Mouse (Mus musculus) heart, postnatal 25 days (tissue): Measurements from ENCODE around the gene Ccdc194. TPM values are rescaled to one million over a fixed set of nuclear protein-coding genes. Genes with fewer than 3 reads are reported as not detected.
"Not testable (repeated sequence)": the region's sequence is repeated elsewhere in the genome, so short reads cannot be mapped to it uniquely, and the experiment has no call there.

Experiments used
- DNase-seq: peaks from one replicate; pipeline ENCODE4 v3.0.0; 2022; ENCODE audit warnings: low spot score
- intact Hi-C: fragments of 180-260 bp; cut with DNase I; formaldehyde crosslinking; loops from one replicate; pipeline ENCODE4 v1.15.1; 2025
- total RNA-seq, 2 experiments: library from RNA; stranded (reverse); gene quantifications; 2 replicates each; pipeline ENCODE4 v1.2.3; 2021

The Ccdc194 gene
- total RNA-seq, 2 experiments from 2014 or later, result 0.14 TPM; not detected in 1

DNA sequence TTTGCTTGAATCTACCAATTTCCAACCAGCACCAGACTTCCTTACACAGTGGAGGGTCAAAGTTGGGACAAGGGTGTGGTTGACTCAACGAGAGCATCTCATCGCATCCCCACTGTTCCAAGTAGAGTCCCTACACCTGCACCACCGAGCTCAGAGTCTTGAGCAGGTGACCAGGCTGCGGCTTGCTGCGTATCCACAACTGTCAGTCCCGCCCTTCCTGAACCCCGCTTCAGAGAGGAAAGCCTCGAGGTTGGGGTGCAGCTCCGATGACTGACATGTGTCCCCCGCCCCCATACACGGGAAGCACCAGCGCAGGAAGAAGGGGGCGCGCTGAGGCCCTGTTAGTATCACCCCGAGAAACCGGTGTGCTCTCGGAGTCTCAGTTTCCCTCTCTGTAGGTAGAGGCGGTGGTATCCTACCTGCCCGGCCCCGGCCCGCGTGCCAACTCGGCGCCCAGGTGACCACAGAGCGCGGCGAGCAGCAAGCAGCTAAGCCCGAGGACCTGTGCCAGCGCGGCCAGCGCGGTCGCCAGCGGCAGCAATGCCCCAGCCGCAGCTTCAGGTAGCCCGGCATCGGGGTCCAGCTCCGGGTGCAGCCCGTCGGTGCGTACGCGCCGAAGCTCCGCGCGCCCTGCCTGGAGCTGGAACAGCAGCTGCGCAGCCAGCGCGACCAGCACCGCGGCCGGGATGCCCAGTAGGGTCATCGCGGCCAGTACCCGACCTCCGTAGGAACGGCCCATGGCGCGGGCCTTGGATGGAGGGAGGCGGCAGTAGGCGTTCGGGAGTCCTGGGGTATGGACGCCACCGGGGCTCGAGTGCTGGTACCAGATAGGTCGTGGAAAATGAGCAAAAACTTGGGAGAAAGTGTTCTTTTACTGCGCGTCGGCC, 32.8 kb upstream of the Ccdc194 start, which contains the start of gene Tmem221:
Gene Tmem221 (minus strand): TSS at position 801 of the 887 bp plus-strand sequence.
- intact Hi-C loops, result no loop called here
- DNase-seq, result no peak

DNA sequence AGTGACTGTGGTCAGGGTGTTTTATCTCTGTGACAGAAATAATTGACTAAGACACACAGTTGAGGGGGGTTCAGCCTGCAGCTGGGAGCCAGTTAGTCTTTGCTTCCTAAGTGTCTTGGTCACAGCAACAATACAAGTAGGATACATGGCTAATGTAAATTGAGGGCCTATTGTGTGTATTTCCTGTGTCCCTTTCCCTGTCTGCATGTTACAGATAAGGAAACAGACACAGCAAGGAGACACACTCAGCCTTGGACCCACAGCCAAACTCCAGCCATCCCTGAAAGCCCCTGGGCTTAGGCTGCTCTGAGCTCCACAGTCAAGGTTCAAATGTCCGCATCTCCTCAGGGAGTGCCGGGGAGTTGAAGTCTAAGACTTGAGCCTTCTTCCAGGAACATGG, 29.1 kb upstream of the Ccdc194 start:
- intact Hi-C loops, result no loop called here
- no peak for DNase-seq

DNA sequence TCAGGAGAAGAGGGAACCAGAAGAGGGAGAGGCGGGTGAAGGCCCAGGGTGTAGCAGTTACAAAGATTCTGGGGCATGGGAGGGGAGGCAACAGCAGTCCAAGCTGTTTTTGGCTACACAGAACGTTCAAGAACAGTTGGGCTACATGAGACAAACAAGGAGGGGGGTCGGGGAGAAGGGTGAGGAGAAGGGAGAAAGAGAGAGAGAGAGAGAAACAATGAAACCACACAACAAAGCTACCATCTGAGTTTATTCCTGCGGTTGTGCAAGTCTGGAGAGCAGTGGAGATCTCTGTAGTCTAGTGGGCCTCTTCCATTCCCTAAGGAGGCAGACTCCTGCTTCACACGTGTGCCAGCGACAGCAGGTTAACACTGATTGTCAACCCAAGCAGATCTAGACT, 28.5 kb upstream of the Ccdc194 start:
- intact Hi-C loops, result no loop called here
- no peak for DNase-seq

DNA sequence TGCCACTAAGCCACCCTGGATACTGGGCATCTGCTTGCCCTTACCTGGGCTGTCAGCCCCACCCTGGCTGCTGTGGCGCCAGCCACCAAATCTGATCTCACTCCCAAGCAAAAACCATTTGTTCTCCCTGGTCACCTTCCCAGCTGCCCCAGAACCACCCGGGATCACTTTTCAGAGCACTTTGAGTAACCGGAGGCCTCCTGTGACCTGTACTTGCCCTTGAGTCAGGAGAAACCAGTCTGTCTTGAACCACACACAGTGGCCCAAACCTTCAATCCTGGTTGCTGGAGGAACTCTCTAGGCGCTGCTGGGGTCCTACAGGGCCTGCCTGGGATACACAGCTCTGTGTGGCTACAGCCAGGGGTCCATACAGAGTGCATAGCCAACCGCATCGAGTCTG, 27.3 kb upstream of the Ccdc194 start:
- intact Hi-C loops, result no loop called here
- DNase-seq, result no peak

DNA sequence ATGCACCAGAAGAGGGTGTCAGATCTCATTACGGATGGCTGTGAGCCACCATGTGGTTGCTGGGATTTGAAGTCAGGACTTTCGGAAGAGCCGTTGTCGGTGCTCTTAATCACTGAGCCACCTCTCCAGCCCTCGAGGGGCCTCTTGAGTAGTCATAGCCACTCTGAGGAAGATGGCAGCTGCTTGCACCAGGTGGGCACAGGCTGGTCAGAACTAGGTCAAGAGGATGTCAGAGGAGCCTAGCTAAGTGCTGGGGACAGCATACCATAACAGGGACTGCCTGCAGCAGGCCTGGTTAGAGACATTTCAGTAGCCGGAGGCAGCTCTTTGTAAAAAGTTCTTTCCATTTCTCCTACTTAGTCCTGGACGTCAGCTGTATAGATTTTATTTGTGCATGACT, 25.2 kb upstream of the Ccdc194 start:
- intact Hi-C loops, result no loop called here
- no peak for DNase-seq

DNA sequence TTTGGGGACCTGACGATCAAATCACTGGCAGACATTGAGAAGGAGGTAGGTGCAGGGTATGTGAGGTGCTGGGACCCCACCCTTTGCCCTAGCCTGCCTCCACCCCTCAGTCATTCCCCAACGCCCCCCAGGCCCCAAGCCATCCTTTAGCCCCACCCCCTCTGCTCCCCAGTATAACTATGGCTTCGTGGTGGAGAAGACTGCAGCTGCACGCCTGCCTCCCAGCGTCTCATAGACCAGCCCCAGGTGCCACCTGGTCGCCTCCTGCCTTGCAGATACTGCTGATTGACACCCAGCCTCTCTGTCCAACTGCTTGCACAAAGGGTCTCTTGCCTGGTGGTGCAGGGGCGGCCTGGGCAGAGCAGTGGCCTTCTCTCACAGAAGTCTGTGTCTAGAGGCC, 22.1 kb upstream of the Ccdc194 start:
- intact Hi-C loops, result no loop called here
- DNase-seq, result no peak

DNA sequence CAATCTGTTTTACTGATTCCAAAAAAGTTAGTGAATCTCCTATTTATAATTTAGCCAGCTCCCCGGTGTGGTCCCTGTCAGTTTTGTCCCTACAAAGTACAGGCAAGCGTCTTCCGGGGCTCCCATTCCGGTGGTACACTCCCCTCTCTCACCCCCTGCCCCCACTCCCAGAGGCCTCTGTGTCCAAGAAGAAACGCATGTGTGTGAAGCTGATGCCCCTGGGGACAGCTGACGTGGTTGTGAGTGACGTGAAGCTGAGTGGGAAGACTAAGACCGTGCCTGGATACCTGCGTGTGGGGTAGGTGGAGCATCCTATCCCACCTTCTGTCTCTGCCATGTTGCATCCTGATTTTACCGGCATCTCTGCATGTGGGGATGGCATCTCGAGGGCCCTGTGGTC, 19.5 kb upstream of the Ccdc194 start:
- intact Hi-C loops, result no loop called here
- DNase-seq, result no peak

DNA sequence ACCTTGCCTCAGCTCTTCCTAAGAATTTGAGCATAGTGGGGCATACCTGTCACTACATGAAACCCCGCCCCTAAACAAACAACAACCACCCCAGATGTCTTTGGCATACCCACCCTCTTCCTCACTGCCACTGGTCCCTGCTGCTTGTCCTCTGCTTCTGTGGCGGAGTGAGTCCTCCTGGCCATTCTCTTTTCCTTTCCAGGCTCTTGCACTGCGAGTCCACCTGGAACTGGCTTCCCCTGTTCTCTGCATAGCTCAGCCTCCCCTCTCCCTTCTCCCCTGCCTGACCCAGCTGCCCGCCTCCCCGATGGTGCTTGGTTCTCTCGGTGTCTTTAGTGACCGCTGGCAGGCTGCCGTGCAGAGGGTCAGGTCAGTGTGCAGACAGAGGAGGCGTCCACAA, 18.2 kb upstream of the Ccdc194 start:
- DNase-seq, result no peak
- intact Hi-C loops, result no loop called here

DNA sequence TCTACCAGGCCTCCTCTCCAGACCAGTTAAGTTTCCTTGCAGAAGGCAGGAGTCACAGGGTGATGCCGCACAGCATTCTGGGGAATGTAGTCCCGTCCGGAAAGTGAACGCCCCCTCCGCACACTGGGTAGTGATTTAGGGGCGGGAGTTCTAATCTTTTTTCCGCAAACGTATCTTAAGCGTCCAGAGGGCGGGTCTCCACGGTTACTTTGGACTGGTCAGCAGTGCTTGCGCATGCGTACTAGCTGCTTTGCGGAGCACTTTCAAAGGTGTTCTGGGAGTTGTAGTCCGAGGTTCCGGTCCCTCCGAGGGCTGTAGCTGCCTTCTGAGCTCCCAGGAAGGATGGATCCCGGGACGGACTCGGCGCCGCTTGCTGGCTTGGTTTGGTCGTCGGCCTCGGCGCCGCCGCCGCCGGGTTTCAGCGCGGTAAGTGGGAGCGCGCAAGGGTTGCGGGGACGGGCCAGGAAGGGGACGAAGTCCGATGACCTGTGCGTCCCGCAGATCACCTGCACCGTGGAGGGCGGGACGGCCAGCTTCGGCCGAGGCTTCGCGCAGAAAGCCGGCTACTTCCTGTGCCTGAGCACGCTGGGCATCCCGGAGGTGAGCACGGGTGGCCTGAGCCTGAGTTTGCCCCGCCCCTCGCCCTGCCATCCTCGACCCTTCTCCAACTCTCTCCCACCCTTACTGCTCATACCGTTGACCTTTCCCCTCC, 17.3 kb upstream of the Ccdc194 start, which contains the start of gene Mvb12a:
Gene Mvb12a (plus strand): TSS at position 291 of the 712 bp plus-strand sequence.
- DNase-seq, result peak; percentile 96
- intact Hi-C loops, result no loop called here

DNA sequence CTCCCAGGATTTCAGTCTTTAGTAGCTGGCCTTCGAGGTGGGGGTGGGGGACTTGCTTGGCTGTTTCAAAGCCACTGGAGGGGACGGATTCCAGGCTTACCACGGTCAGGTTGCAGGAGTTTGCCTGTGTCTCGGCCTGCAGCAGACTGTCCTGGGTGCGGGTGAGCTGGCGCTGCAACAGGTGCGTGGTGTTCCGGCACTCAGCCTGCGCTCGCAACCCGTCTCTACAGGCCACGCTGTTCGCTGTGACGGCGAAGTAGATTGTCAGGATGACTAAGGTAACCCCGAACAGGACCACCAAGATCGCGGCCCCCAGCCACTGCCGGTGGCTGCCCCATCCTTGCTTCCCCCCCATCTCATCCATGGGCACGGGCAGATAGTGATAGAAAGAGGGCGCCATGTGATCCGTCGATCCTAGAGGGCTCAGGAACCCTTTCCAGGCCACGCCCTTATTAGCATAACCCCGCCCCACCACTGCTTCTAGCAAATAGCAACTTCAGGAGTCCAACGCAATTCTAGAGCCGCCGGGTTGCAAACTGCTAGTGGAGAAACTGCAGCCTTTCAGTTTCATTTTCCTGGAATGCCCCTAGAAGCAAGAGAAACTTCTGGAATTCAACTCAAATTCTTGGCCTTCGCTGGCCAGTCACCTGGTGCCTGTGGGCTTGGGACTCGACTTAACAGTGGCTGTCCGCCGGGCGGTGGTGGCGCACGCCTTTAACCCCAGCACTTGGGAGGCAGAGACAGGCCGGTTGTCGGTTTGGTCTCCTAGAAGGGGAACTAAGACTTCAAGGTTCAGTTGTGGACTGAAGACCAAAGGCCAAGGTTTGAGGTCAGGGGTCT, 11.7 kb upstream of the Ccdc194 start, which contains the start of gene Bst2:
Gene Bst2 (minus strand): TSS at position 429 of the 840 bp plus-strand sequence.
- intact Hi-C loops, result no loop called here
- DNase-seq, result peak; percentile 82

DNA sequence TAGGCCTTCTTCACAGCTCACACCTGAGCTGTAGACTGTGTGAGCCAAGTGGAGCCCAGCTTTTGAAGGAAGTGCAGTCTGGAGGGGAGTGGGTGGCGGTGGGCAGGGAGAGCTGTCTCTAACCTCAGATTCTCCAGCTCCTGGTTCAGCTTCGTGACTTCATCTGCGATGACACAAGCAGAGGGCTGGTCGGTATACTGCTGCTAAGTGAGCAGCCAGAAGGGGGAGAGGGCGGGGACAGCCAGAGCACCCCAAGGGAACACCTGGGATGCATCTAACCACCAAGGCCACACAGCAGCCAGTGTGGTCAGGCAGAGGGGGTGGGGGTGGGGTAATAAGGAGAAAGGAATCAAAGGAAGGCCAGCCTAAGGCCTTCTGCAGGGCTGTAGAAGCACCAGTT, 10.2 kb upstream of the Ccdc194 start:
- intact Hi-C loops, result no loop called here
- DNase-seq, result no peak

DNA sequence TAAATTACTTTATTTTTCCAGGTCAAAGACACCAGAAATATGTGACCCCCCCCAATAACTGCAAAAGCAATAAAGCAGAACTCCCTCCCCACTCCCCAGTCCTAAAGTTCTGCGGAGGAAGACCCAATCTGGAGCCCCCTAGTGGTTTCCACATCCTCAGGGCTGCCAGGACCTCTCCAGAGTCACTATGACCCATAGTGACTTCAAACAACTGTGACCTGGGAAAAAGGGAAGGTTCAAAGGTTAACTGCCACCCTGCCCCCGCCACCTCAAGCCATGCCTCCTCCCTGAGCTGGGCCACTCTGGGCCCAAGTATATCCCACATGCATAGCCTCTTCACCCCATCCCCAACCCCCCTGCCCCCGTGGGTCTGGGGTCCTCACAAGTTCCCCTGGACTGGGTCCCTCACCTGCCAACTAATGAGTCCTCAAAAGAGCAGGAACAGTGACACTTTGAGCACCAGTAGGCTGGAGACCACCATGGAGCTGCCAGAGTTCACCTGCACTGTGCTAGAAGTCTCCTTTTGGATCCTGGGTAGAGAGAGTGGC, 8.8 kb upstream of the Ccdc194 start:
- intact Hi-C loops, result no loop called here
- DNase-seq, result no peak

DNA sequence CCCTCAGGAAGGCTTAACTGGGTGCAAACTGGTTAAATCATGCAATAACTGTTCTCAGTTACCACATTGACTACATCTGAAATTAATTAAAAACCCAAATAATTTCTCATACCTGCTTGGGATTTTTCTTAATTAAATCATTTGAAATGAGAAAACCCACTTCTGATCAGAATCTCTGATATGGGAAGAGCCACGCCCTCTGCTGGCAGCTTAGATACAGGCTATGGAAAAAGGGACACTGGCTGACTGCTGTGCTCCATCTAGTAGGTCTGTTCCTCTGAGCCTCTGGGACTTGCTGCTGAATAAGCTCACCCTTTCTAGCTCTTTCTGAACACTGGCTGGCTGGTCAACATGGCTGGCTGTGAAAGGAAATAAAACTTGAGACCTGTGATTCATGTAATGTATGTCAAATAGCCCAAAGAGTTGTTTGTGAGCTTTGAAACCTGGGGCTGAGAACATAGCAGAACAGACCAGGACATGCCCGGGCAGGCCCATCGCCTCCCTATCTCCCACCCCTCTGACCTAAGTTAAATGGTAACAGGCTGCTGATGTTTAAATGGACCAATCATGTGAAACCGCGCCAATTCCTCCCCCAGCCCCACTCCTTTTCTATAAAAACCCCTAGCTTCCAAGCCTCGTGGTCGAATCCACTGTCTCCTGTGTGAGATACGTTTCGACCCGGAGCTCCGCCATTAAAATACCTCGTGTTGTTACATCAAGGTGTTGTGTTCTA, 5.4 kb upstream of the Ccdc194 start:
- DNase-seq, intact Hi-C loops: not testable (repeated sequence)

DNA sequence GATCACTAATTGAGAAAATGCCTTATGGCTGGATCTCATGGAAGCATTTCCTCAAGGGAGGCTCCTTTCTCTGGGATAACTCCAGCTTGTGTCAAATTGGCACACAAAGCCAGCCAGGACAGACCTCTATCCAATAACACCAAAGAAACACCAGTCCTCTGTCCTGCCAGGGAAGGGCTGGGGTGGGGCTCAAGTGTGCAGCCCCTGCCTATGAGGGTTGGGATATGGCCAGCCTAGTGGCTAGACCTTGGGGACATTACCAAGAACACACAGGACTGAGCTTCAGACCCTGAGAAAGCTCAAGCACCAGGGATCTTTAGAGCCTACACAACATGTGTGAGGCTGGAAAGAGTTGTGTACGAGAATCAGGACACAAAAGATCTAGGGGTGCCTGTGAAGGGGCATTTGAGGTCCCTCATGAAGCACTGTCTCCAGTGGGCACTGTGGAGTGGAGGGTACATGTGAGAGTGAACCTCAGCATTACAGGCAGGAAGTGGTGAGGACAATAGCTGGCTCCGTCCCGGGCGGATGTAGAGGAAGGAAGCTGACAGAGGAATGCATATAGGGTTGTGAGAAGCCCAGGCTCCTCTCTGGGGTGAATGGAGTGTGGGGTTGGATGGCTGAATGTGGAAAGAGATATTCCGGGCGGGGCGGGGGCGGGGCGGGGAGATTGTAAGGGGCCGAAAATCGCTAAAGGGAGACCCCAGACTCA, 3.0 kb upstream of the Ccdc194 start:
- intact Hi-C loops, result no loop called here
- peak; percentile 43 for DNase-seq

DNA sequence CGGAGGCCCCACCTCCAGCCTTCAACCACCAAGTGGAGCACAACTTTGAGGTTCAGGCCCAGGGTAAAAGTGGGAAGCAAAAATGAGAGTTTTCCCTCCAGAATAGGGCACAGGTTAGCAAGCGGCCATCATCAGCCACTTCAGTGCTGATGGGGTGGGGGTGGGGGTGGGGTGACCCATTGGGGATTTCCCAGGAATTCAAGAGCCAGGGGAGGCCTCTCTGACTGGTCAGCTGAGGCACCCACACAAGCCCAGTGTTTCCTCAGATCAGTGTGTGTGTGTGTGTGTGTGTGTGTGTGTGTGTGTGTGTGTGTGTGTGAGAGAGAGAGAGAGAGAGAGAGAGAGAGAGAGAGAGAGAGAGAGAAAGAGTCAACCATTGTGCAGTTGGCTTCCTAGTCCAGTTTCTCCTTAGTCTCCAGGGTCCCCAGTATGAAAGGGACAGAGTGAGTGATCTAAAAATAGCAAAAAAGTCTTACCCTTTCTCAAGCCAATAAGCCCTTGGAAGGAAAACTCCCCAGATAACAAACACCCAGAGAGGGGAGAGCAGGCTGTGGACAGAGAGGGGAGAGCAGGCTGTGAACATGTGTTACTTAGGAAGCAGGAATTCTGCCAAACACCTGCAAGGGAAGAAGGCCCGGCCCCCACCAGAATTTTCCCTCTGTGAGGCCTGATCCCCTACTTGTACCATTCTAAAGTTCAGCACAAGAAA, 1.8 kb upstream of the Ccdc194 start:
- intact Hi-C loops, result no loop called here
- DNase-seq, result no peak

DNA sequence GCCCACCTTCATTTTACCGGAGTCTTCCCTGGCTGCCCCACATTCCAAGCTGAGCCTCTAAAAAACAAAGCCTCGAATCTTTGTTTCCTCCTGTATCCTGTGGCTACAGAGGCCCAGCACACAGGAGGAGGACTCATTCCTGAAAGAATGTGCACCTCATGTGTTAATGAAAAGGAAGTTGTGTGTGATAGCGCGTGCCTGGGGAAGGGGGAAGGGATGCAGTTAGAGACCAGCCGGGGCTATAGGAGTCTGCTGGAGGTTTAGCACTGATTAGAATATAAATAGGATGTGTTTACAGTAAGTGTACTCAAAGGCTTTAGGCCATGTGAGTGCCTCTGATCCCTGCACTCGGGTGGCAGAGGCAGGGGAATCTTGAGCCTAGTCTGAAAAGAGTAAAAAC, 761 bp upstream of the Ccdc194 start:
- intact Hi-C loops, result no loop called here

DNA sequence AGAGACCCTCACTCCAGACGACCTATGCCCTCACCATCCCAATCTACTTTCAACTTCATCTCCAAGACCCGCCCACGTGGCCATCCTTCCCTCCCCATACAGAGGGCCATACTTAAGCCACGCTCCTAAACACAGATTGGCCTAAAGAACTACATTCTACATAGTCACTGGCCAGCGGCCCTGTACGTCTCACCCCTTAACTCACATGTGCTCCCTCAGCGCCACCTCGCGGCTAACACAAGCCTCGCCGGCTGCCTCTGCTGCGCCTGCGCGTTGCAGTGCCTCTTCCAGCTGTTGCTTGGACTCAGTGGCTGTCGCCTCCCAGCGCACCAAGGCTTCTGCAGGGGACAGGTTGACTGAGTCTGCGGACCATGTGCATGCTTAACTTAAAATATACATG, 3.9 kb downstream of the Ccdc194 start:
- peak; percentile 86 for DNase-seq
- intact Hi-C loops, result loop anchor here (1.0 kb wide), 1 partner anchor 25 kb away; no protein-coding TSS in a partner anchor

More for the DNA sequence above, 761 bp upstream of the Ccdc194 start:
- DNase-seq, result no peak
